Mouse (Mus musculus): ENCODE measurements around the gene Gm14862.
"Not testable (repeated sequence)": the region's sequence is repeated elsewhere in the genome, so short reads cannot be mapped to it uniquely, and the experiment has no call there.

DNA sequence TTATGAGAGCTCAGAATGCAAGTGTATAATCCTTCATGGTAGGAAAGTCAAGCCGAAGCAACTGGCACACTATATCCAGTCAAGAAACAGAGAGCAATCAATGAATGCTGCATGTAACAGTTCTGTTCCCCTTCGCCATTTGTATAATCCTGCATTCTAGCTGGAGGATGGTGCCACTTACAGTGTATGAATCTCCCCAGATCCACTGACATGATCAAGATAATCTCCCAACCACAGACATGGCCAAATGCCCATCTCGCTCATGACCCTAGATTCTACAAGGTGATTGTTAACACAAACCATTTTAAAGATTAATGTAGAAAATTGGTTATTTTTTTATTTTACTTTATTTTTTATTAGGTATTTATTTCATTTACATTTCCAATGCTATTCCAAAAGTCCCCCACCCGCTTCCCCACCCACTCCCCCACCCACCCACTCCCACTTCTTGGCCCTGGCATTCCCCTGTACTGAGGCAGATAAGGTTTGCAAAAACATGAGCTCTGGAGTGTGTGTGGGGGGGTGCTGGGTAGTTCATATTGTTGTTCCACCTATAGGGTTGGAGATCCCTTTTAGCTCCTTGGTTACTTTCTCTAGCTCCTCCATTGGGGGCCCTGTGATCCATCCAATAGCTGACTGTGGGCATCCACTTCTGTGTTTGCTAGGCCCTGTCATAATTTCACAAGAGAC lies 36.6 kb upstream of the Gm14862 start:
- TF ChIP-seq POLR2A, CTCF (IDR thresholded peaks at IDR 0.05; ENCODE audit: insufficient read depth, low read depth, low read length): not testable (repeated sequence)

Measured in olfactory bulb, adult 2 months (tissue).